Mouse (Mus musculus) spleen, adult 2 months (tissue): Measurements from ENCODE around the gene Doc2a. TPM values are rescaled to one million over a fixed set of nuclear protein-coding genes. Genes with fewer than 3 reads are reported as not detected.
A peak's percentile ranks its signal among the peaks of the same experiment; 100 is the strongest.
"Not testable (repeated sequence)": the region's sequence is repeated elsewhere in the genome, so short reads cannot be mapped to it uniquely, and the experiment has no call there.

Experiments
- DNase-seq, 2 experiments: peaks; one replicate each; pipeline versions ENCODE4 v3.0.0 to v3.0.0-alpha.2; 2012 to 2021; ENCODE audit warnings: low spot score in 2 of 2, low read depth in 1 of 2
- H3K27ac ChIP-seq: fragments of 200-500 bp; 2 replicates; pipeline ENCODE4 v1.5.1; 2012; ENCODE audit warnings: low read length, inconsistent platforms; ENCODE audit not compliant: insufficient read depth
- H3K27me3 ChIP-seq: fragments of 200-500 bp; 2 replicates; pipeline ENCODE4 v1.6.1; 2012; ENCODE audit warnings: mild to moderate bottlenecking, moderate library complexity, low read length, inconsistent platforms; ENCODE audit not compliant: control insufficient read depth, insufficient read depth
- H3K36me3 ChIP-seq: fragments of 200-500 bp; 2 replicates; pipeline ENCODE4 v1.6.1; 2012; ENCODE audit warnings: mild to moderate bottlenecking, low read length, inconsistent platforms; ENCODE audit not compliant: control insufficient read depth, insufficient read depth
- H3K4me1 ChIP-seq: fragments of 200-500 bp; 2 replicates; pipeline ENCODE4 v1.6.1; 2011; ENCODE audit warnings: inconsistent platforms; ENCODE audit not compliant: control insufficient read depth, insufficient read depth, insufficient read length
- H3K4me3 ChIP-seq: fragments of 200-500 bp; 2 replicates; pipeline ENCODE4 v1.5.1; 2011; ENCODE audit warnings: mild to moderate bottlenecking, inconsistent platforms; ENCODE audit not compliant: insufficient read depth, insufficient read length; ENCODE audit errors: extremely low read depth
- CTCF ChIP-seq: fragments of 200-500 bp; IDR thresholded peaks from 2 replicates; pipeline ENCODE4 v1.5.1; 2011; ENCODE audit warnings: mild to moderate bottlenecking, inconsistent platforms; ENCODE audit not compliant: insufficient read depth, insufficient read length, insufficient replicate concordance; ENCODE audit errors: extremely low read depth
- POLR2A ChIP-seq: fragments of 200-500 bp; IDR thresholded peaks from 2 replicates; pipeline ENCODE4 v1.6.1; 2011; ENCODE audit warnings: low read depth, low read length, inconsistent platforms
- WGBS: fragments of 180-500 bp; shearing (Covaris S2); methylation state at CpG from one replicate; pipeline ENCODE4 v1.1.7; 2018; 5-methylcytosine and 5-hydroxymethylcytosine counted together
- polyA plus RNA-seq: library from polyadenylated mRNA; depleted of rRNA; stranded (reverse); fragments of >200 nt; gene quantifications from 2 replicates; pipeline ENCODE4 v1.2.3, GENCODE M21; 2012; rRNA removed

Doc2a gene
- polyA plus RNA-seq, 1 experiment: not detected

DNA sequence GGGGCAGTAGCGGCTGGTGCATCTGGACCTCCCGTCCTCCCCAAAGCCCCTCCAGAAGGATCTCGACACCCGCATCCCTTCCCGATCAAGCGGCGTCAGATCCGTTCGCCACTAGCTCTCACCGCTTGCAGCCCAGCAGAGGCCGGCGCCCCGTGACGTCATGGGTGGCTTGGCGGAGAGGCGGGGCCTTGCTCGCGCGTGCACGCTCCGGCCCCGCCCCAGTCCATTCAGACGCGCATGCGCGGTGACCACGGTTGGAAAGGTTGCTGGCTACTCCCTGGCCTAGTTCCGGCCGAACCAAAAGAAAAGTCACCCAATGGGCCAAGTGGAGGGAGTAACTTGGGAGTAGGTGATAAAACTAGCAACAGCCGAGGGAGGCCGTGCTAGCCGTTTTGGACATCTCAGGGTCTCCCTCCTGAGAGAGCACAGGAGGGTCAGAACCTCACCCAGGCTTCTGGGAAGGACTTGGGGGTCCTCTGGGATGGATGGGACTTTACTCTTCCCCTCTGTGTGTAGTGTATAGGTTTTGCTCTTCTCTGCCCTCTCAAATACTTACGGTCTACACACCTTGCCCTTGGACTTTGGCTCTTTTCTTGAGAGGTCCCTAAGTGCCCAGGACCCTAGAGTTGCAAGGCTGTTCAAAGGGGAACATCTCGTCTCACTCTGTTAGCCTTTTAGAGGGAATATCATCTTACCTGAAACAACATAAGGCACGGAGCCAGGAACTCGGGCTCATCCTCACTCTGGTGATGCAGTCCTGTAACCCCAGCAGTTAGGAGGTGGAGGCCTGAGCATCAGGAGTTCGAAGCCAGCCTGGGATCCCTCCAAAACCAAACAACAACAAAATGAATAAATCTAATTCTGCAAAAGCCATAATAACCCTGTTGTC, 51.1 kb downstream of the Doc2a start:
- Histone ChIP-seq H3K27ac (peak overlapping the region; percentile 81), H3K4me3 (peak overlapping the region; percentile 87), H3K27me3 (no peaks in the 10 kb centered on the region), H3K4me1 (peaks cover 8% of the 10 kb centered on the region), H3K36me3 (0 out of 2 replicates have a peak, but pooled peaks cover 1% of the 10 kb centered on the region)
- DNase-seq: peak; percentile 70 to 95
- 14% methylated on average over 37 of the region's 37 CpGs for WGBS
- TF ChIP-seq CTCF (no peak), POLR2A (peak; percentile 73; the same call in 1 of the 2 replicates)

GRCm38 (mm10) chr7:126899781-126900180, 52.6 kb downstream of the Doc2a start:
- H3K36me3 ChIP-seq, H3K4me1 ChIP-seq, H3K4me3 ChIP-seq, DNase-seq, H3K27ac ChIP-seq, H3K27me3 ChIP-seq: not testable (repeated sequence)
- 96% methylated on average over 8 of the region's 9 CpGs for WGBS

Other genes with a start within 250 kb of the Doc2a start
- gene Nupr1, start 216.6 kb upstream of the Doc2a start, polyA plus RNA-seq: 28.8 and 42.3 TPM in 2 replicates
- gene Sgf29, start 198.1 kb upstream of the Doc2a start, polyA plus RNA-seq: 31.4 and 32.3 TPM in 2 replicates
- gene Sult1a1, start 171.0 kb upstream of the Doc2a start, polyA plus RNA-seq: 10.5 and 12.9 TPM in 2 replicates
- gene Bola2, start 152.0 kb upstream of the Doc2a start, polyA plus RNA-seq: 37.4 and 51.8 TPM in 2 replicates
- gene Slx1b, start 151.6 kb upstream of the Doc2a start, polyA plus RNA-seq: 13.2 and 19.5 TPM in 2 replicates
- gene Coro1a, start 139.6 kb upstream of the Doc2a start, polyA plus RNA-seq: 1,755 and 1,932 TPM in 2 replicates
- 97.0 and 108 TPM in 2 replicates for gene Mapk3, start 87.8 kb upstream of the Doc2a start, polyA plus RNA-seq
- gene Gdpd3, start 81.1 kb upstream of the Doc2a start, polyA plus RNA-seq: 7.7 and 62.7 TPM in 2 replicates
- gene Ypel3, start 70.5 kb upstream of the Doc2a start, polyA plus RNA-seq: 393 and 605 TPM in 2 replicates
- gene Tbx6, start 65.9 kb upstream of the Doc2a start, polyA plus RNA-seq: 16.6 and 17.9 TPM in 2 replicates
- gene Ppp4c, start 54.9 kb upstream of the Doc2a start, polyA plus RNA-seq: 175 and 184 TPM in 2 replicates
- gene Fam57b, start 49.7 kb upstream of the Doc2a start, polyA plus RNA-seq: 0.30 and 0.62 TPM in 2 replicates
- gene 4930451I11Rik, start 15.8 kb upstream of the Doc2a start, polyA plus RNA-seq: not detected in 2 replicates
- gene Hirip3, start 14.6 kb downstream of the Doc2a start, polyA plus RNA-seq: 7.4 and 8.6 TPM in 2 replicates
- gene Ino80e, start 15.0 kb downstream of the Doc2a start, polyA plus RNA-seq: 40.1 and 56.0 TPM in 2 replicates
- gene Taok2, start 37.3 kb downstream of the Doc2a start, polyA plus RNA-seq: 97.0 and 109 TPM in 2 replicates
- 81.7 and 94.0 TPM in 2 replicates for gene Tmem219, start 75.5 kb downstream of the Doc2a start, polyA plus RNA-seq
- 21.5 and 29.9 TPM in 2 replicates for gene Kctd13, start 81.5 kb downstream of the Doc2a start, polyA plus RNA-seq
- gene Asphd1, start 102.2 kb downstream of the Doc2a start, polyA plus RNA-seq: not detected in 2 replicates
- 2.4 and 2.9 TPM in 2 replicates for gene Sez6l2, start 103.1 kb downstream of the Doc2a start, polyA plus RNA-seq
- 154 and 201 TPM in 2 replicates for gene Cdipt, start 128.5 kb downstream of the Doc2a start, polyA plus RNA-seq
- 0.59 and 0.71 TPM in 2 replicates for gene Cdiptos, start 128.7 kb downstream of the Doc2a start, polyA plus RNA-seq
- 63.3 and 80.9 TPM in 2 replicates for gene Mvp, start 167.2 kb downstream of the Doc2a start, polyA plus RNA-seq
- gene Pagr1b, start 169.1 kb downstream of the Doc2a start, polyA plus RNA-seq: 0.48 and 2.5 TPM in 2 replicates
- gene Pagr1a, start 169.9 kb downstream of the Doc2a start, polyA plus RNA-seq: 3.1 and 3.3 TPM in 2 replicates
- 27.8 and 31.8 TPM in 2 replicates for gene Gm42742, start 173.7 kb downstream of the Doc2a start, polyA plus RNA-seq
- 5.8 and 6.5 TPM in 2 replicates for gene Prrt2, start 173.8 kb downstream of the Doc2a start, polyA plus RNA-seq
- gene Maz, start 179.6 kb downstream of the Doc2a start, polyA plus RNA-seq: 215 and 345 TPM in 2 replicates
- 6.3 and 8.2 TPM in 2 replicates for gene Kif22, start 195.1 kb downstream of the Doc2a start, polyA plus RNA-seq
- gene Zg16, start 239.9 kb downstream of the Doc2a start, polyA plus RNA-seq: 1,018 and 1,065 TPM in 2 replicates
- gene AI467606, start 243.9 kb downstream of the Doc2a start, polyA plus RNA-seq: 135 and 221 TPM in 2 replicates